Mouse (Mus musculus): ENCODE measurements around the gene Ube2c.

Gene Ube2c

GRCm38 (mm10) chr2:164769258-164770037 lies at the start of gene Ube2c:
Gene Ube2c (plus strand): TSS chr2:164769898.
- peak; percentile 95 to 97 for DNase-seq

GRCm38 (mm10) chr2:164723276-164723675 lies 46.4 kb upstream of the Ube2c start:
- DNase-seq, result no peak

- DNase-seq, result peak; percentile 52 to 53
Measured at GRCm38 (mm10) chr2:164725895-164726619, 43.6 kb upstream of the Ube2c start.

- no peak for DNase-seq
Measured at GRCm38 (mm10) chr2:164731719-164732118, 38.0 kb upstream of the Ube2c start.

- no peak for DNase-seq
Measured at GRCm38 (mm10) chr2:164733259-164733658, 36.4 kb upstream of the Ube2c start.

GRCm38 (mm10) chr2:164734839-164735238 lies 34.9 kb upstream of the Ube2c start:
- no peak for DNase-seq

GRCm38 (mm10) chr2:164735446-164735845 lies 34.3 kb upstream of the Ube2c start:
- no peak for DNase-seq

GRCm38 (mm10) chr2:164737377-164738090 lies 32.2 kb upstream of the Ube2c start:
- no peak for DNase-seq

- no peak for DNase-seq
Measured at GRCm38 (mm10) chr2:164739876-164740275, 29.8 kb upstream of the Ube2c start.

- no peak for DNase-seq
Measured at GRCm38 (mm10) chr2:164744987-164745386, 24.7 kb upstream of the Ube2c start.

- peak; percentile 96 for DNase-seq
Measured at GRCm38 (mm10) chr2:164745843-164746479, 23.7 kb upstream of the Ube2c start, which contains the start of the genes Wfdc3 and Dnttip1. Gene Wfdc3 (minus strand): TSS chr2:164745931. Gene Dnttip1 (plus strand): TSS chr2:164745983.

- no peak for DNase-seq
Measured at GRCm38 (mm10) chr2:164746693-164747092, 23.0 kb upstream of the Ube2c start.

GRCm38 (mm10) chr2:164748191-164748590 lies 21.5 kb upstream of the Ube2c start:
- no peak for DNase-seq

- DNase-seq, result no peak
Measured at GRCm38 (mm10) chr2:164748991-164749390, 20.7 kb upstream of the Ube2c start.

- no peak for DNase-seq
Measured at GRCm38 (mm10) chr2:164752454-164752853, 17.2 kb upstream of the Ube2c start.

- no peak for DNase-seq
Measured at GRCm38 (mm10) chr2:164754105-164754504, 15.6 kb upstream of the Ube2c start.

GRCm38 (mm10) chr2:164754800-164755199 lies 14.9 kb upstream of the Ube2c start:
- DNase-seq, result no peak

GRCm38 (mm10) chr2:164757841-164758240 lies 11.9 kb upstream of the Ube2c start:
- no peak for DNase-seq

GRCm38 (mm10) chr2:164758692-164759091 lies 11.0 kb upstream of the Ube2c start:
- DNase-seq, result no peak

- no peak for DNase-seq
Measured at GRCm38 (mm10) chr2:164760059-164760833, 9.5 kb upstream of the Ube2c start.

- DNase-seq, result no peak
Measured at GRCm38 (mm10) chr2:164761502-164761901, 8.2 kb upstream of the Ube2c start.

GRCm38 (mm10) chr2:164761971-164762370 lies 7.7 kb upstream of the Ube2c start:
- DNase-seq, result no peak

All from thymus, postnatal 36 days (tissue).